Mouse (Mus musculus) layer of hippocampus, postnatal 25 days (tissue): ENCODE results near the gene Tspoap1. TPM values are rescaled to one million over a fixed set of nuclear protein-coding genes. Genes with fewer than 3 reads are reported as not detected.

Source experiments
- DNase-seq, 2 experiments: peaks; one replicate each; pipeline ENCODE4 v3.0.0; 2022; ENCODE audit warnings: mixed read lengths in 2 of 2, low spot score in 1 of 2; ENCODE audit errors: extremely low spot score in 1 of 2
- total RNA-seq, 2 experiments: library from RNA; stranded (reverse); gene quantifications; 2 replicates each; pipeline ENCODE4 v1.2.3; 2021

Tspoap1 gene
- total RNA-seq, 2 experiments from 2014 or later, result 128 to 163 TPM

- no peak for DNase-seq
Measured at GRCm38 (mm10) chr11:87758161-87758911, 2.0 kb upstream of the Tspoap1 start.

GRCm38 (mm10) chr11:87758957-87759608 is 1.3 kb upstream of the Tspoap1 start:
- DNase-seq, result no peak

GRCm38 (mm10) chr11:87759609-87760005 is 734 bp upstream of the Tspoap1 start:
- DNase-seq, result peak in 1 of 2 experiments; percentile 58

- no peak for DNase-seq
Measured at GRCm38 (mm10) chr11:87761181-87761721, 910 bp downstream of the Tspoap1 start.

- no peak for DNase-seq
Measured at GRCm38 (mm10) chr11:87761806-87762701, 1.7 kb downstream of the Tspoap1 start.

GRCm38 (mm10) chr11:87762702-87763385 is 2.5 kb downstream of the Tspoap1 start:
- no peak for DNase-seq

GRCm38 (mm10) chr11:87763511-87763987 is 3.2 kb downstream of the Tspoap1 start:
- peak; percentile 51 to 58 for DNase-seq

GRCm38 (mm10) chr11:87763988-87764876 is 3.9 kb downstream of the Tspoap1 start:
- peak in 1 of 2 experiments; percentile 53 for DNase-seq

- no peak for DNase-seq
Measured at GRCm38 (mm10) chr11:87768745-87769144, 8.4 kb downstream of the Tspoap1 start.

GRCm38 (mm10) chr11:87770989-87771388 is 10.6 kb downstream of the Tspoap1 start:
- DNase-seq, result peak; percentile 68 to 91

- DNase-seq, result no peak
Measured at GRCm38 (mm10) chr11:87772354-87772753, 12.0 kb downstream of the Tspoap1 start.

- DNase-seq, result peak in 1 of 2 experiments; percentile 37
Measured at GRCm38 (mm10) chr11:87778100-87778765, 17.9 kb downstream of the Tspoap1 start.

GRCm38 (mm10) chr11:87778915-87779314 is 18.6 kb downstream of the Tspoap1 start:
- DNase-seq, result no peak

GRCm38 (mm10) chr11:87779392-87779791 is 19.1 kb downstream of the Tspoap1 start:
- DNase-seq, result no peak

- DNase-seq, result no peak
Measured at GRCm38 (mm10) chr11:87780130-87780529, 19.8 kb downstream of the Tspoap1 start.

GRCm38 (mm10) chr11:87790088-87790487 is 29.7 kb downstream of the Tspoap1 start:
- no peak for DNase-seq

- DNase-seq, result no peak
Measured at GRCm38 (mm10) chr11:87793460-87793859, 33.1 kb downstream of the Tspoap1 start, which contains the start of gene Mpo. TSS of gene Mpo (plus strand) at chr11:87793581.

GRCm38 (mm10) chr11:87801711-87802275 is 41.5 kb downstream of the Tspoap1 start:
- no peak for DNase-seq
